Mouse (Mus musculus): ENCODE measurements around the gene Fzd1.

Fzd1 gene

DNA sequence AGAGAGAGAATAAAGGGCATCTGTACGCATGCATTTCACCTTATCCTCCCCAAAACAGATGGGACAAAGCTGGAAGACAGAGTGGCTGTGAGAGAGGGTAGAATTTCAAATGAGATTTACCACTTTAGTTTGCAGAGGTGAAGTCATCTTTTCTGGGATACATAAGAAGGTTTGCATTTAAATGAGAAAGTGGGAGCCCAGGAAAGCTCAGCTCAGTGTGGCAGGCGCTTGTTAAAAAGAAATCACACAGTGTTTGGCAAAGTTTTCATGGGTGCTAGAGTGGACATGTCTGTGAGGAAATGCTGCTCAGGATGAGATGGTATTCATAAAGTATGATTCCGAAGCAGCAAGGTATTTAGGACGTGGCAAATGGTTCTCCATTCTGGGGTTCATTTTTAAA lies 15.1 kb downstream of the Fzd1 start:
- no peak for DNase-seq

DNA sequence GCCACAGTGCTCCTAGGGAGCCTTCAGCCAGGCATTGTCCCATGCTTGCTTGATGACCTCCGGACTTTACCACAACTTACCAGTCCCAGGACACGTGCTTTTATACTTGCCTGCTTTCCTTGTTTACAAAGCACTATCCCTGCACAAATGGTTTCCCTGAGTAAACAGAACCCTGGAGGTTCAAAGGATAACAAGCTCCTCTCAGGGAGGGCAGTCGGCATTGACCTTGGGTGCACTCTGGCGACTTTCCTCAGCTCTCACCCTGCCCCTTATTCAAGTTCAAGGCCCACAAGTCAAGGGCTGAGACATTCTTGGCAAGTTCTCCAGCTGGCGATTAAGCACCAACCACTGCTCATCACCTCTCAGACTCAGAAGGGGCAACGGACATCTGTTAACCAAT lies 20.8 kb downstream of the Fzd1 start:
- DNase-seq, result no peak

- DNase-seq, result no peak
These were observed 22.4 kb downstream of the Fzd1 start for GRCm38 (mm10) chr5:4735461-4735860.

- DNase-seq, result no peak
These were observed 24.6 kb downstream of the Fzd1 start for GRCm38 (mm10) chr5:4733239-4733638.

DNA sequence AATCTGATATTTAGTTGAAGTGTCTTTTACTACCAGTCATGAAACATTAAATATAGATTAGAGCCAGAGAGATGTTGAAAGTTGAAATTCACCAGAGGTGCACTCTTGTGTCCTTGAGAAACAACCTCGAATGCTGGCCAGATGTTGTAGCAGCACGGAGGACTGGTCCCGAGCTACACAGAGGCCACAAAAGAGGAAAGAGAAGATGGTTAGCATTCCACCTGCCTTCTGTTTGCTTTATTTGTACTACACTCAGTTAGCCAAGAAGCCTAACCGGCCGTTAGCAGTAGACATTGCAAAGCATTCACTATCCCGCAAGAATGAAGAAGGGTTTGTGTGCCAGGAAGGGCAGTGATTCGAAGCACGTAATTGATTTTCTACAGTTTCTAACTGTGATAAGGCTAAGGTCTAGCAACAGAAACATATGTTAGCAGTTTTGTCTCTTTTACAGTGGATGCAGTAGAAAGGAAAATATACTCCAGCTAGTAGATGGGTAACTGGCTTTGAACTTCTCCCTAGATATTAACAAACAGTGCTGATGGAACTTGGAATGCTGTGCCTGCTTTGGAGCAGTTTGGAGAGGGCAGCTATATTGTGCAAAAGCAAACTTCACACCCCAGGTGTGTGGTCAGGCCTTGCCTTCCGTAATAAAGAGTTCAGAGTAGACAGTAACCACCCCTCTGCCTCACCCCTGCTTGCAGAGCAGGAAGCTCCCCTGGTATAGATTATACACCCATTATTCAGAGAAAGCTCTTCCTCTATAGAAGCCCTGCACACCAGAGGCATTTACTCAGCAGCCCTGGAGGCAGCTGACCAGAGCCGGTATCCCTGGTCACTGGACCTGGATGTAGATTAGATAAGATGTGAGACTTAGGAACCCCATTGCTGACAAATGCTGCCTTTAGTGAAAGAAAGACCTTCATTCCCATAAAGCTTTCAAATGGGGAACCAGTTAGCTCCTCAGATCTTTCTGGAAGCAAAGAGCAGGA lies 25.3 kb downstream of the Fzd1 start:
- DNase-seq, result no peak

DNA sequence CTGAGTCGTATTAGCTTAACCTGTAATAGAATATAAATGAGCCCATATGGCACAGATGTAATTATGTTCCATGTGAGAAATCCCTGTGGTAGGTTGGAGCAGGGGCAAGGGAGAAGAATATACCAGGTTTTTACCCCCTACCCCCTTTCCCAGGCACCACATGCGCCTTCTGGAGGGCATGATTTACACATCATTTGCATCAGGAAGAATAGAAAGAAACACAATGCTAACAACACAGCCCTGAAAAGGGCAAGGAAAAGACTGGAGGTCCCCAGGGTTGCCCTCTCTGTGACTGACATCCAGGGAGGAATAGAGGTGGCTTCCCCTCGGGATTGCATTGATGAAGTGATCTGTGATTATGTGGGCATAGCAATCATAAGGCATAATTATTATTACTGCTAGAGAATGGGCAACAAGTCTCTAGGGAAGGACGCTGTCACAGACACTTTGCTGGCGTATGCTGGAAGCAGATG lies 26.1 kb downstream of the Fzd1 start:
- DNase-seq, result no peak

DNA sequence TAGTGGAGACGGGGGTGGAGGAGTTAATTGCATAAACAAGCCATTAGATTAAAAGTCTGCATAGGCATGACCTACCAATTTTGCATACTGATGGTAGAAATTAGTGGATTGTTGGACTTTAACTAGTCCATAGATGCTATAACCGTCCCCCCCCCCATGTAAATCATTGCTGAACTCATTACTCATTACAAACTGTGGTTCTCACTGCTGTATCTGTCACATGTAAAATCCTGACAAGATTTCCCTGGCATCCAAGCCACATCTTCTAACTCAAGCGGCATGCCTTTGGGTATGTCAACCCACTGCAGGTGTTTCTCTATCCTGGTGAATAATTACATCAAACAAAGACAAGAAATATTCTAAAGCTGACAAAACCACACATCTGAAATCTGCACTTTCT lies 26.8 kb downstream of the Fzd1 start:
- DNase-seq, result no peak

Data from lung, postnatal 36 days (tissue).